Mouse (Mus musculus) adrenal gland, adult 18-20 months (tissue): ENCODE measurements around the gene Gpx6. TPM values are rescaled to one million over a fixed set of nuclear protein-coding genes. Genes with fewer than 3 reads are reported as not detected.

Source experiments
- DNase-seq, 2 experiments: peaks; one replicate each; pipeline ENCODE4 v3.0.0; 2021 to 2022; ENCODE audit warnings: low spot score in 2 of 2
- long read RNA-seq, 2 experiments: library from polyadenylated mRNA; stranded (forward); transcript quantifications; one replicate each; pipeline ENCODE4 v2.0.0; 2021
- total RNA-seq, 2 experiments: library from RNA; stranded (reverse); gene quantifications; 1 replicate in 1 of 2; 2 replicates in 1 of 2; pipeline ENCODE4 v1.2.3; 2021

The Gpx6 gene
- not detected for total RNA-seq
- long read RNA-seq, experiment 1: 0 reads
- long read RNA-seq, experiment 2: 0 reads

GRCm38 (mm10) chr13:21311926-21312325, at the start of gene Gpx6:
Gene Gpx6 (plus strand): TSS chr13:21312125.
- DNase-seq: no peak

GRCm38 (mm10) chr13:21262787-21263461, 49.0 kb upstream of the Gpx6 start:
- DNase-seq: no peak

GRCm38 (mm10) chr13:21263910-21264309, 48.0 kb upstream of the Gpx6 start:
- no peak for DNase-seq

GRCm38 (mm10) chr13:21264366-21264765, 47.6 kb upstream of the Gpx6 start:
- DNase-seq: no peak

GRCm38 (mm10) chr13:21265736-21266135, 46.2 kb upstream of the Gpx6 start:
- DNase-seq: no peak

- no peak for DNase-seq
These were observed 44.4 kb upstream of the Gpx6 start for GRCm38 (mm10) chr13:21267541-21267940.

GRCm38 (mm10) chr13:21268262-21268661, 43.7 kb upstream of the Gpx6 start:
- no peak for DNase-seq

GRCm38 (mm10) chr13:21275021-21275814, 36.7 kb upstream of the Gpx6 start:
- DNase-seq: no peak

- DNase-seq: peak; percentile 62 to 77
These were observed 35.9 kb upstream of the Gpx6 start for GRCm38 (mm10) chr13:21275815-21276550.

- DNase-seq: no peak
These were observed 35.4 kb upstream of the Gpx6 start for GRCm38 (mm10) chr13:21276551-21276950.

- DNase-seq: no peak
These were observed 32.8 kb upstream of the Gpx6 start for GRCm38 (mm10) chr13:21279076-21279475.

GRCm38 (mm10) chr13:21279559-21279958, 32.4 kb upstream of the Gpx6 start:
- peak; percentile 78 to 96 for DNase-seq

- no peak for DNase-seq
These were observed 19.3 kb upstream of the Gpx6 start, which contains the start of gene Gpx5 for GRCm38 (mm10) chr13:21292631-21293030. Gene Gpx5 (minus strand): TSS chr13:21292731.

- no peak for DNase-seq
These were observed 13.4 kb upstream of the Gpx6 start for GRCm38 (mm10) chr13:21298557-21298956.

GRCm38 (mm10) chr13:21304483-21305066, 7.3 kb upstream of the Gpx6 start:
- no peak for DNase-seq

- no peak for DNase-seq
These were observed 2.1 kb upstream of the Gpx6 start for GRCm38 (mm10) chr13:21309788-21310187.

- DNase-seq: no peak
These were observed 929 bp downstream of the Gpx6 start for GRCm38 (mm10) chr13:21312854-21313253.

- DNase-seq: no peak
These were observed 2.0 kb downstream of the Gpx6 start for GRCm38 (mm10) chr13:21313903-21314302.

- DNase-seq: no peak
These were observed 8.3 kb downstream of the Gpx6 start for GRCm38 (mm10) chr13:21320262-21320661.

- no peak for DNase-seq
These were observed 10.1 kb downstream of the Gpx6 start for GRCm38 (mm10) chr13:21321890-21322494.
